Mouse (Mus musculus): ENCODE results near the gene Fat3.

The Fat3 gene

GRCm38 (mm10) chr9:15874506-15875160 is 626.5 kb downstream of the Fat3 start, which contains the start of gene Mtnr1b:
Gene Mtnr1b, minus strand, starts transcription at chr9:15874556.
- DNase-seq (ENCODE audit: low spot score) = no peak

DNA sequence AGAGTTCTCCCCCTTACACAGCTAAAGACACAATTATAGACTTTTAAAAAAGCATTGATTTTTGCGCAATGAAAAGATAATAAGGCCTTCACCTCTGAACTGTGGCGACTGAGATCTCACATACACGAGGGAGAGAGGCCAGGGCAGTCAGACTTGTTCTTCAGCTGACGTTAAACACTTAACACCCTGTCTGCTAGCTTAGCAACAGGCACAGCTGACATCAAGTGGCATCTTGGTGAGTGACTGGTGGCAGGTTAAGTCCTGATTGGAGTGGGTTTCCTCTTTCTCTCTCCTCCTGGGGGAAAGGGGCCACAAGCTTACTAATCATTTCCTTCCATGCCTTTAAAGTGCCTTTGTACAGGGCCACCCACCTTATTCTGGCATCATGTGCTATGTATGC is 631.1 kb downstream of the Fat3 start:
- DNase-seq (ENCODE audit: low spot score) = no peak

DNA sequence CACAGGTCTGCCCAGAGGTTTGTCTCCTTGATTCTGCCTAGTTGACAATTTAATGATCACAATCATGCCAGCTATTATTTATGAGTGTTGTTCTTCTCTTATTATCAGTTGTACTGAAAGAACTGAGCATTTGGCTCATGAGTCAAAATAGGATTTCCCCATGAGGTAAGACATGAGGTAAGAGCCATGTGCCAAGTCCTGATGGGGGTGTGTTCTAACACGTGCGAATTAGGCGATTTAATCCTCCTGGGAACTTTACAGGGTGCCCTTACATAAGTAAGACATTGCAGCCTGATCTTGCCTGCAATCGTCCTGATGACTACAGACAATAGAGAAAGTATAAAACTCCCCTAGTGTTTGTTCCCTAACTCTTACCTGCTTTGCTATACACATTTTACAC is 631.6 kb downstream of the Fat3 start:
- no peak for DNase-seq (ENCODE audit: low spot score)

DNA sequence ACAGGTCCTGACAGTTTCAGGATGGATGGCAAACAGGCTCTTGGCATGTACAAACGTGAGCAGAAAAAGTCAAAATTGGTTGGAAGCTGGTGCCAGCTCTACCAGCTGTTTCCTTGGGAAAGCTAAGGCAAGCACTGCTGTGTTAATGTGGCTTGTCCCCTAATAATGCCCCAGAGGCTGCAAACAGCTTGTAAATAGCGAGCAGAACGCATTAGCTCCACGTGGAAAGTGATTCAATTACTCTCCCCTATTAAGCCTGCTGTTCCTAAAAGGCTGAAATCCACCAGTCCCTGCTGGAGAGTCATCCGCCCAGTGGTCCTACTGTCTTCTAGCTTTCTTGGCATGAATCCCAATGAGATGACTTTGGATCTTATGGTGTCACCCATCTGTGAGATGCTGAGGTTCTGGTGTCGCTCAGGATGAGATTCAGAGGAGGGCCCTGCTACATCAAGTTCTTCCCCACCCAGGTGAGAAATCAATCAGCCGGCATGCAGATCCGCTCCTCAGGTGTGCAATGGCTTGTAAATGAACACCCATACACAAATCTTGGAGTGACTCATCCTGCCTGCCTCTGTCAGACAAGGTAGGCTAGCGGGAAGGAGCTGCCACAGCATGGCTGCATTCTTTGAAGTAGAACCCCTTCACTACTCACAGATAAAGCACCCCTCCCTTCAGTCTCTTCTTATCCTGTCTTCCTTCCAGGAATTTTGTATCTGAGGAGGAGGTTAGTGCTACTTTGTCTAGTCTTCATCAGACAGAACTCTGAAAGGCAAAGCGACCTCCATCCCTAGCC is 634.6 kb downstream of the Fat3 start:
- DNase-seq (ENCODE audit: low spot score) = no peak

DNA sequence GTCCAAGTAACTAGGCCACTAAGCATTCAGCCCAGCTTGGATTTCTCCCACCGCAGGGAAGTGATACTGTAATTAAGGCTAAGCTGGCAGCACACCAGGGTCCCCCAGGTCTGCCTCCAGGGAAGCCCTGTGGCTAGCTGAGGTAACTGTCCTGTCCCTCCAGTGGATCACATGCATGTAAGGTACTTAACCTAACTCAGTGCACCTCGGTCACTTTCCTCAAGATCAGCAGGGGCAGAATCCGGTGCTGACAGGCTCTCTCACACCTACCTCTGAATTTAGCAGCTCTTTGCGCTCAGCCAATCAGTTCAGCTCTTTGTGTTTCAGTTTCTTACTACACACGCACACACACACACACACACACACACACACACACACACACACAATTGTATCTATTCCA is 639.7 kb downstream of the Fat3 start:
- DNase-seq (ENCODE audit: low spot score) = no peak

All from embryo, embryonic 10.5 days (tissue).